Mouse (Mus musculus) midbrain, postnatal 0 days (tissue): ENCODE measurements around the gene Plekhg5. TPM values are rescaled to one million over a fixed set of nuclear protein-coding genes. Genes with fewer than 3 reads are reported as not detected.
A peak's percentile ranks its signal among the peaks of the same experiment; 100 is the strongest.

ENCODE experiments used
- ATAC-seq: fragments of 200-750 bp; cut with Nextera tagmentation; 2 replicates; pipeline ENCODE4 v1.8.0; 2017; ENCODE audit warnings: moderate number of reproducible peaks, mild to moderate bottlenecking, moderate TSS enrichment, moderate library complexity; ENCODE audit not compliant: low FRiP score
- DNase-seq: peaks from one replicate; pipeline ENCODE4 v3.0.0-alpha.2; 2015; ENCODE audit warnings: low spot score
- H3K27ac ChIP-seq: fragments of 300-500 bp; sonication (generic); 2 replicates; pipeline ENCODE4 v1.5.1; 2014; ENCODE audit warnings: low read depth, mild to moderate bottlenecking, low read length, mixed read lengths
- H3K27me3 ChIP-seq: fragments of 300-500 bp; sonication (generic); 2 replicates; pipeline ENCODE4 v1.6.1; 2014; ENCODE audit warnings: low read length, control low read depth, mixed read lengths; ENCODE audit not compliant: insufficient read depth
- H3K36me3 ChIP-seq: fragments of 300-500 bp; sonication (generic); 2 replicates; pipeline ENCODE4 v1.6.1; 2014; ENCODE audit warnings: low read length, control low read depth, mixed read lengths; ENCODE audit not compliant: insufficient read depth
- H3K4me1 ChIP-seq: fragments of 300-500 bp; sonication (generic); 2 replicates; pipeline ENCODE4 v1.6.1; 2014; ENCODE audit warnings: mild to moderate bottlenecking, control low read depth, antibody characterized with exemption, low read length, mixed read lengths; ENCODE audit not compliant: insufficient read depth
- H3K4me2 ChIP-seq: fragments of 300-500 bp; sonication (generic); 2 replicates; pipeline ENCODE4 v1.6.1; 2014; ENCODE audit warnings: low read depth, mild to moderate bottlenecking, low read length, mixed read lengths; ENCODE audit not compliant: poor library complexity, severe bottlenecking
- H3K4me3 ChIP-seq: fragments of 300-500 bp; sonication (generic); 2 replicates; pipeline ENCODE4 v1.5.1; 2014; ENCODE audit warnings: low read depth, mild to moderate bottlenecking, low read length, moderate library complexity
- H3K9ac ChIP-seq: fragments of 300-500 bp; sonication (generic); replicated peaks from 2 replicates; pipeline ENCODE4 v1.6.1; 2014; ENCODE audit warnings: mild to moderate bottlenecking, low read length, moderate library complexity, mixed read lengths; ENCODE audit not compliant: poor library complexity, severe bottlenecking
- H3K9me3 ChIP-seq: fragments of 300-500 bp; sonication (generic); 2 replicates; pipeline ENCODE4 v1.6.1; 2016; ENCODE audit warnings: low read length, control low read depth
- CTCF ChIP-seq: IDR thresholded peaks from 2 replicates; pipeline ENCODE4 v1.5.1; 2016; ENCODE audit warnings: antibody characterized with exemption, mild to moderate bottlenecking
- WGBS: fragments of 180-500 bp; shearing (Covaris S2); extraction: QIAGEN DNeasy Blood & Tissue Kit; methylation state at CpG from one replicate; pipeline ENCODE4 v1.1.7; 2014; 5-methylcytosine and 5-hydroxymethylcytosine counted together
- polyA plus RNA-seq: library from polyadenylated mRNA; unstranded; fragments of >200 nt; fragmentation: Nextera tagmentation; extraction: Ambion mirVana; gene quantifications from 2 replicates; pipeline ENCODE4 v1.2.1, GENCODE M21; 2015
- total RNA-seq: library from RNA; depleted of rRNA; stranded (reverse); fragments of >200 nt; gene quantifications from 2 replicates; pipeline ENCODE4 v1.2.3, GENCODE M21; 2014

Gene Plekhg5
- total and polyA plus RNA-seq, 2 experiments from 2014 or later: 13.0 to 33.5 TPM

DNA sequence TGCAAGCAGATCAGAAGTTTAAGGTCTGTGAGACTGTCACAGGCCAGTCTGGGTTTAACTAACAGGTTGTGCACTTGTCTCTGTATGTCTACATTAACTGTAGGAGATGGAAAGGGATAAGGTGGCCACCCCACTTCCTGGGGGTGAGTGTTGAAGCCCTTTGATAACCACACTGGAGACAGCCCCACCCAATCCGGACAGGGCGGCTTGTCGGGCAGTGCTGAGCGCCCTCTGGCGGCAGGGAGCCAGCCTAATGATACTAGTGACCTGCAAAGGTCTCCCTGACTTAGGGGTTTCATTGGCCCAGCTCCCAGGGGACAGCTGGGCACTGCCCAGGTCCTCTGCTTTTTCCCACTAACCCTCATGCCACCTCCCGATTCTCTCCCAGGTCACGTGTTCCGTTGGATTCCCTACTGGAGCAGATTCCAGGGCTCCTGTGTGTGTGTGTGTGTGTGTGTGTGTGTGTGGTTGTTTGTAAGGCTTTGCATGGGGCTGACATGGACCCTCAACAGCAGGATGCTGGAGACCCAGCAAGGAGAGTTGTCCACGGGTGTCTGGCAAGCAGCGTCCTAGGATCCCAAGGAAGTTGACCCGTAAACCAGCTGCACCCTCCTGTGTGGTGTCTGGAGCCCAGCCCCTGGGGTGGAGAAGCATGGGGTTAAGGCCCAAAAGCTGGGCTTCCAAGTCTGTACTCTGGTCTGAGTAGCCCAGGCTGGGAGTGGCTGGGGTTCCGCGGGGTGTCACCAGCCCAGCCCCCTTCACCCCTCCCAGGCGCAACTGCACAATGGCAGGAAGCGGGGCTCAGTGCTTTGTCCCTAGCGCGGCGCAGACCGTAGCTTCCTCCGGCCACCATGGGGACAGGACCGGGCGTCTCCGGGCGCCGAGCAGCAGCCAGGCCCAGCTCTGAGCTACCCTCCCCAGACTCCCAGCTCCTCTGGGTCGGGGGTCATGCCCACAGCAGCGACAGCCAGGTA lies 23.9 kb downstream of the Plekhg5 start:
- H3K9ac ChIP-seq: 0 out of 2 replicates have a peak overlapping the region, but pooled peaks have one; percentile 13
- 29% methylated on average over 27 of the region's 27 CpGs for WGBS
- H3K4me2 ChIP-seq: no peak overlapping the region
- DNase-seq (peak; percentile 47), ATAC-seq (no peak)
- H3K36me3 ChIP-seq: no peaks in the 10 kb centered on the region
- H3K9me3 ChIP-seq: no peaks in the 10 kb centered on the region
- H3K27ac ChIP-seq: no peak overlapping the region
- H3K4me3 ChIP-seq: peak overlapping the region; percentile 10; the same call in 1 of the 2 replicates
- H3K4me1 ChIP-seq: no peaks in the 10 kb centered on the region
- H3K27me3 ChIP-seq: no peaks in the 10 kb centered on the region
- TF ChIP-seq CTCF: peak; percentile 63

GRCm38 (mm10) chr4:152096927-152097326 lies 24.6 kb downstream of the Plekhg5 start:
- Histone ChIP-seq H3K36me3 (no peaks in the 10 kb centered on the region), H3K4me3 (peak overlapping the region; percentile 10; the same call in 1 of the 2 replicates), H3K9ac (0 out of 2 replicates have a peak overlapping the region, but pooled peaks have one; percentile 13), H3K9me3 (no peaks in the 10 kb centered on the region), H3K27me3 (no peaks in the 10 kb centered on the region), H3K27ac (0 out of 2 replicates have a peak overlapping the region, but pooled peaks have one; percentile 18), H3K4me2 (no peak overlapping the region), H3K4me1 (no peaks in the 10 kb centered on the region)
- no peak for ATAC-seq
- 56% methylated on average over 6 of the region's 6 CpGs for WGBS
- no peak for DNase-seq
- TF ChIP-seq CTCF: no peak

DNA sequence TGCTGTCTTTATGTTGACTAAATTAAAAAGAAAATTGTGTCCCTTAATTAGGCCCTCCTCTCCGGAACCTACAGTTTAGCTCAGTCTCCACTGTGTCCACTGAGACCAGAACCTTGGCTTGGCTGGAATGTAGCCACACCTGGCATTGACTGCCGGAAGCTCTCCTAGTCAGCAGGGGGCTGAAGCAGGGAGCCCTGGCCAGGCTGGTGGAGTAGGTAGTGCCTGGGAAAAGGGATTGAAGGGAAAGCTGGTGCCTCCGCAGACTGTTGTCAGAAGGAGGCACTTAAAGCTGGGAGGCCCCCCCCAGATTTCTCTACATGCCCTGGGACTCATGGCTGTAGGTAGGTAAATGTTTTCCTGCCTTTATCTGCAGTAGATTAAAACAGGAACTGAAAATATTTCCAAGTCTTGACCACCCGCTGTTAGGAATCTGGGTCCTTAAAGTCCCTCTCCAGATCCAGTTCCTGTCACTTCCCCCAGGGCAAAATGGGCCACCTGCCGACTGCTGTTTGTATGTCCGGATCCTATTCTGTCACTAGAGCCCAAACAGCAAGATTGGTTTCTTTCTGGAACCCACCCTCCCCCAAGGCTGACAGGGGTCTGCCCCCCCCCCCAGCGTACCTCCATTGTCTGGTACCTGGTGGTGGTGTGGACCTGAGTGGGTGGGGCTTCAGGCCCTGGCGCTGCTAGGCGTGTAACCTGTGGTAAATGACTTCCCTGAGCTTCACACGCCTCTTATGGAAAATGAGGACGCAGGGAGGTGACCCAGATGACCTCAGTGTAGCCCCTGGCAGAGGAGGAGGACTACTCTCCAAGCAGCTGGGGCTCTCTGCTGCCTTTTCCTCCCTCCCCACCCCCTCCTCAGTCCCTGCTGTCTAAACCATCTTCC lies 25.9 kb downstream of the Plekhg5 start:
- Histone ChIP-seq H3K4me2 (no peak overlapping the region), H3K4me3 (no peak overlapping the region), H3K9ac (0 out of 2 replicates have a peak overlapping the region, but pooled peaks have one; percentile 8), H3K4me1 (no peaks in the 10 kb centered on the region), H3K27me3 (no peaks in the 10 kb centered on the region), H3K27ac (no peak overlapping the region), H3K9me3 (no peaks in the 10 kb centered on the region), H3K36me3 (peaks cover 6% of the 10 kb centered on the region; the same call in 1 of the 2 replicates)
- ATAC-seq (no peak), DNase-seq (no peak)
- 31% methylated on average over 11 of the region's 11 CpGs for WGBS
- TF ChIP-seq CTCF: no peak

GRCm38 (mm10) chr4:152100541-152100940 lies 28.2 kb downstream of the Plekhg5 start:
- Histone ChIP-seq H3K9me3 (no peaks in the 10 kb centered on the region), H3K9ac (no peak overlapping the region), H3K36me3 (peaks cover 20% of the 10 kb centered on the region), H3K4me1 (no peaks in the 10 kb centered on the region), H3K27ac (no peak overlapping the region), H3K4me2 (no peak overlapping the region), H3K27me3 (no peaks in the 10 kb centered on the region), H3K4me3 (no peak overlapping the region)
- ATAC-seq: no peak
- no peak for DNase-seq
- no peak for TF ChIP-seq CTCF
- 82% methylated on average over 11 of the region's 11 CpGs for WGBS

DNA sequence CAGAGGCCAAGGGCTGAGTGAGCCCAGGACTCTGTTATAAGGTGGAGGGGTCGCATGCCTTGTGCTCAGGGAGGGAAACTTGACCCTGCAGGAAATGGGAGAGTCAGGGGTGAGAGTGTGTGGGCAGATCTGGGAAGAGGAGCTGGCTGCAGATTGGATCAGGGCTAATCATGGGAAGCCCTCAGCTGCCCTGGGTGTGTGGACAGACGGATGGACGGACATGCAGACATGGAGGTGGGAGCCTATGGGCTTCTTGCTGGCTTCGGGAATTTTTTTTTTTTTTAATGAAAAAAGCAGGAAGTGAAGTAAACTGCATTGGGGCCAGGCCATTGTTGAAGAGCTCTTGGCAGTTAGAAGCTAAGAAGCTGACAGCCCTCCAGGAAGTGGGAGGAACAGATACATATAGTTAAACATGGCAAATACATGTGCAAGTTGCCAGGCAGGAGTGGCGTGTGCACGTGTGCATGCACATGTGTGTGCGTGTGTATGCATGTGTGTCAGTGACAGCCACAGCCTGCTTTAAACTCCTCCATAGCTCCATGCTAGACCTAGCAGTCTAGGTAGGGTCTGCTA lies 28.9 kb downstream of the Plekhg5 start:
- 82% methylated on average over 7 of the region's 7 CpGs for WGBS

More for the DNA sequence above, 28.9 kb downstream of the Plekhg5 start:
- TF ChIP-seq CTCF: no peak
- no peaks in the 10 kb centered on the region for H3K9me3 ChIP-seq
- no peaks in the 10 kb centered on the region for H3K4me1 ChIP-seq
- peaks cover 20% of the 10 kb centered on the region for H3K36me3 ChIP-seq
- no peak overlapping the region for H3K9ac ChIP-seq
- ATAC-seq: no peak
- no peak for DNase-seq
- no peak overlapping the region for H3K27ac ChIP-seq
- H3K4me3 ChIP-seq: no peak overlapping the region
- no peaks in the 10 kb centered on the region for H3K27me3 ChIP-seq
- H3K4me2 ChIP-seq: no peak overlapping the region
